Mouse (Mus musculus): Measurements from ENCODE around the gene Nos3.

- TF ChIP-seq CTCF (conservative IDR thresholded peaks at IDR 0.05; ENCODE audit: low read length) (no peak), POU5F1 (IDR thresholded peaks at IDR 0.05; ENCODE audit: borderline replicate concordance, low read length) (no peak), NANOG (IDR thresholded peaks at IDR 0.05; ENCODE audit: borderline replicate concordance, low read length) (no peak)
These were observed 28.1 kb downstream of the Nos3 start for GRCm38 (mm10) chr5:24392724-24393123.
